In genomic region chr1:132157808-132158207, GRCm38 (mm10) we compare ENCODE assay signal across 9 mouse cellular contexts. TPM values are rescaled to one million over a fixed set of nuclear protein-coding genes. Genes with fewer than 3 reads are reported as not detected.
A peak's percentile ranks its signal among the peaks of the same experiment; 100 is the strongest.
DNase-seq lines count a peak whose midpoint lies in the region; ATAC-seq and TF ChIP-seq lines count a peak whose summit lies in the region.
"Had no signal": no experiment of that assay in that cellular context is flagged by ENCODE, and none has a peak within 500 bp of the region (broad histone marks: within the 10 kb centered on the region; RNA-seq: fewer than 3 reads in every experiment).

No protein-coding gene starts in this region.

- no peak overlapping the region for H3K4me3 ChIP-seq in heart, embryonic 13.5 days
- peak overlapping the region; percentile 18 to 56; a peak in 3 of 4 replicates for H3K4me3 ChIP-seq in ES-E14 (ENCODE audit: insufficient read depth in 1 of 2, low read depth in 1 of 2, low read length in 2 of 2, poor library complexity in 1 of 2, severe bottlenecking in 1 of 2)
- H3K4me3 ChIP-seq in forebrain, embryonic 16.5 days (replicated peaks; ENCODE audit: low read length) = no peak overlapping the region; the same call in 1 of the 2 replicates
- H3K4me3 ChIP-seq in limb, embryonic 15.5 days = no peak overlapping the region

- H3K36me3 ChIP-seq in heart, embryonic 13.5 days = no peaks in the 10 kb centered on the region
- no peaks in the 10 kb centered on the region for H3K36me3 ChIP-seq in ES-E14 (ENCODE audit: control insufficient read depth, insufficient read depth, low read length, poor library complexity, severe bottlenecking)
- no peaks in the 10 kb centered on the region for H3K36me3 ChIP-seq in forebrain, embryonic 16.5 days (ENCODE audit: control insufficient read depth, insufficient read depth)
- H3K36me3 ChIP-seq in limb, embryonic 15.5 days = no peaks in the 10 kb centered on the region

- no peaks in the 10 kb centered on the region for H3K9me3 ChIP-seq in heart, embryonic 13.5 days
- H3K9me3 ChIP-seq in ES-E14 (ENCODE audit: control insufficient read depth, insufficient read depth, low read depth, low read length) = no peaks in the 10 kb centered on the region
- no peaks in the 10 kb centered on the region for H3K9me3 ChIP-seq in forebrain, embryonic 16.5 days (ENCODE audit: control insufficient read depth, low read length)
- H3K9me3 ChIP-seq in limb, embryonic 15.5 days = no peaks in the 10 kb centered on the region

- 24% methylated on average over 7 of the region's 7 CpGs for WGBS in heart, embryonic 13.5 days
- 24% methylated on average over 7 of the region's 7 CpGs for WGBS in forebrain, embryonic 16.5 days
- WGBS in limb, embryonic 15.5 days = 32% methylated on average over 7 of the region's 7 CpGs

- peaks cover 19% of the 10 kb centered on the region for H3K4me1 ChIP-seq in heart, embryonic 13.5 days
- H3K4me1 ChIP-seq in ES-E14 (ENCODE audit: control insufficient read depth in 2 of 2, insufficient read depth in 2 of 2, low read length in 2 of 2, poor library complexity in 1 of 2) = peaks cover 14 to 25% of the 10 kb centered on the region in 2 experiments
- H3K4me1 ChIP-seq in forebrain, embryonic 16.5 days (replicated peaks; ENCODE audit: control insufficient read depth, insufficient read depth, low read length) = peaks cover 33% of the 10 kb centered on the region
- peaks cover 30% of the 10 kb centered on the region for H3K4me1 ChIP-seq in limb, embryonic 15.5 days

- H3K27me3 ChIP-seq in heart, embryonic 13.5 days (replicated peaks) = peaks cover 42% of the 10 kb centered on the region
- no peaks in the 10 kb centered on the region for H3K27me3 ChIP-seq in forebrain, embryonic 16.5 days (replicated peaks; ENCODE audit: control insufficient read depth, insufficient read depth, low read length)
- peaks cover 25% of the 10 kb centered on the region for H3K27me3 ChIP-seq in limb, embryonic 15.5 days

- no peak overlapping the region for H3K27ac ChIP-seq in heart, embryonic 13.5 days (replicated peaks)
- no peak overlapping the region for H3K27ac ChIP-seq in ES-E14 (ENCODE audit: insufficient read depth, low read depth, low read length, poor library complexity, severe bottlenecking)
- no peak overlapping the region for H3K27ac ChIP-seq in forebrain, embryonic 16.5 days (ENCODE audit: low read length)
- no peak overlapping the region for H3K27ac ChIP-seq in limb, embryonic 15.5 days

- DNase-seq in heart, postnatal 14 days = no peak
- no peak for DNase-seq in ES-E14 (ENCODE audit: low read depth, low spot score)
- DNase-seq in spleen, postnatal 36 days (ENCODE audit: low spot score in 2 of 2) = no peak
- DNase-seq in embryo, embryonic 10.5 days (ENCODE audit: low spot score) = no peak

- in situ Hi-C loops in ES-E14 (cut with MboI; ENCODE audit: low sequenced_read_pairs in 2 of 2, unreplicated experiment in 2 of 2) = loop anchor here in 1 of 2 experiments (5.0 kb wide), 1 partner anchor 36 kb away; no protein-coding TSS in a partner anchor

- intact Hi-C loops in heart, postnatal 14 days (cut with DNase I) = loop anchor here (1.0 to 5.0 kb wide), 4 partner anchors 79 to 197 kb away; no protein-coding TSS in a partner anchor

- H3K9ac ChIP-seq in heart, embryonic 13.5 days = no peak overlapping the region
- peak overlapping the region; percentile 31; the same call in 1 of the 2 replicates for H3K9ac ChIP-seq in ES-E14 (ENCODE audit: insufficient read depth, low read depth, low read length, poor library complexity, severe bottlenecking)
- H3K9ac ChIP-seq in forebrain, embryonic 16.5 days (replicated peaks; ENCODE audit: low read depth, low read length) = peak overlapping the region; percentile 49; the same call in 1 of the 2 replicates
- no peak overlapping the region for H3K9ac ChIP-seq in limb, embryonic 15.5 days

- no peak for ATAC-seq in heart, embryonic 13.5 days (ENCODE audit: extremely low read depth, insufficient number of reproducible peaks, low FRiP score, low TSS enrichment)
- ATAC-seq in forebrain, embryonic 16.5 days = peak; percentile 13; the same call in 1 of the 2 replicates
- no peak for ATAC-seq in limb, embryonic 15.5 days (ENCODE audit: insufficient number of reproducible peaks, low FRiP score, low TSS enrichment, low read depth)
- ATAC-seq in erythroblast, adult 5-6 weeks (replicated peaks; ENCODE audit: low FRiP score, poor library complexity, severe bottlenecking) = no peak

- peak overlapping the region; percentile 53 for H3K4me2 ChIP-seq in heart, embryonic 13.5 days
- peak overlapping the region; percentile 38 for H3K4me2 ChIP-seq in forebrain, embryonic 16.5 days (ENCODE audit: low read length)
- peak overlapping the region; percentile 31; the same call in 1 of the 2 replicates for H3K4me2 ChIP-seq in limb, embryonic 15.5 days

TF ChIP-seq in ES-E14, 5 proteins besides CTCF, POLR2A, EP300 and RAD21:
- TF ChIP-seq HCFC1 (IDR thresholded peaks at IDR 0.05; ENCODE audit: borderline replicate concordance, insufficient read depth, low read length) = no peak
- TF ChIP-seq CHD2 (IDR thresholded peaks at IDR 0.05; ENCODE audit: low read depth, low read length) = no peak
- TF ChIP-seq MAFK (IDR thresholded peaks at IDR 0.05; ENCODE audit: insufficient read depth, low read depth, low read length) = no peak
- TF ChIP-seq ZC3H11A (IDR thresholded peaks at IDR 0.05; ENCODE audit: borderline replicate concordance, low read depth, low read length) = no peak
- TF ChIP-seq ZNF384 (IDR thresholded peaks at IDR 0.05; ENCODE audit: low read depth, low read length) = no peak

RNA-seq across cellular contexts. Expression of gene Cdk18, which starts 18.3 kb away (rescaled TPM):
- 2.4 and 3.4 TPM in 2 replicates for polyA plus RNA-seq in heart, embryonic 13.5 days (2015; fragmentation: Nextera tagmentation; extraction: Ambion mirVana)
- 10 to 100 TPM in 1 of 2 experiments, 1 to 10 TPM in 1; 9.9 to 12.5 TPM for total RNA-seq in heart, postnatal 14 days (2021)
- 9.6 and 10.8 TPM in 2 replicates for total RNA-seq in ES-E14 (2012; rRNA removed)
- 0.48 and 1.9 TPM in 2 replicates for polyA plus RNA-seq in forebrain, embryonic 16.5 days (2015; fragmentation: Nextera tagmentation; extraction: Ambion mirVana)
- polyA plus RNA-seq in limb, embryonic 15.5 days (2015; fragmentation: Nextera tagmentation; extraction: Ambion mirVana) = 1.4 and 2.7 TPM in 2 replicates
- total RNA-seq in erythroblast, adult 5-6 weeks (2015; ENCODE audit: low replicate concordance) = not detected in 2 replicates
- 0.28 TPM in 1 of 2 replicates, not detected in the other for total RNA-seq in erythroblast, adult 5-6 weeks (2017; ENCODE audit: low replicate concordance)

RNA-seq across cellular contexts. Expression of gene Lemd1, which starts 33.4 kb away (rescaled TPM):
- polyA plus RNA-seq in heart, embryonic 13.5 days (2015; fragmentation: Nextera tagmentation; extraction: Ambion mirVana) = not detected in 2 replicates
- total RNA-seq in heart, postnatal 14 days (2021) = not detected
- total RNA-seq in ES-E14 (2012; rRNA removed) = 3.9 and 4.3 TPM in 2 replicates
- 14.9 and 18.4 TPM in 2 replicates for polyA plus RNA-seq in forebrain, embryonic 16.5 days (2015; fragmentation: Nextera tagmentation; extraction: Ambion mirVana)
- polyA plus RNA-seq in limb, embryonic 15.5 days (2015; fragmentation: Nextera tagmentation; extraction: Ambion mirVana) = 0.29 and 0.56 TPM in 2 replicates
- not detected in 2 replicates for total RNA-seq in erythroblast, adult 5-6 weeks (2015; ENCODE audit: low replicate concordance)
- not detected in 2 replicates for total RNA-seq in erythroblast, adult 5-6 weeks (2017; ENCODE audit: low replicate concordance)
- total RNA-seq: heart, postnatal 10 days had no signal

RNA-seq across cellular contexts. Expression of gene AC124108.1, which starts 33.4 kb away (rescaled TPM):
- polyA plus RNA-seq in heart, embryonic 13.5 days (2015; fragmentation: Nextera tagmentation; extraction: Ambion mirVana) = 0.05 TPM in 1 of 2 replicates, not detected in the other
- not detected for total RNA-seq in heart, postnatal 14 days (2021)
- total RNA-seq in ES-E14 (2012; rRNA removed) = 5.0 and 6.5 TPM in 2 replicates
- 2.5 and 3.3 TPM in 2 replicates for polyA plus RNA-seq in forebrain, embryonic 16.5 days (2015; fragmentation: Nextera tagmentation; extraction: Ambion mirVana)
- polyA plus RNA-seq in limb, embryonic 15.5 days (2015; fragmentation: Nextera tagmentation; extraction: Ambion mirVana) = 0.12 and 0.25 TPM in 2 replicates
- total RNA-seq in erythroblast, adult 5-6 weeks (2015; ENCODE audit: low replicate concordance) = not detected in 2 replicates
- not detected in 2 replicates for total RNA-seq in erythroblast, adult 5-6 weeks (2017; ENCODE audit: low replicate concordance)
- total RNA-seq: heart, postnatal 10 days had no signal

Comparison
In these comparisons a context has a peak if more than half of its experiments do, and no peak if none do; other contexts are left out.
1. H3K4me3 ChIP-seq: peak in ES-E14 (2 of 2); none in heart, embryonic 13.5 days (single experiment), forebrain, embryonic 16.5 days (single experiment) and limb, embryonic 15.5 days (single experiment).
2. H3K9ac ChIP-seq: peak in ES-E14 (single experiment) and forebrain, embryonic 16.5 days (single experiment); none in heart, embryonic 13.5 days (single experiment) and limb, embryonic 15.5 days (single experiment).
3. Peak in every context shown above with its lines, with median percentiles within 50 percentile points of each other: H3K4me2 ChIP-seq.